Mouse (Mus musculus) right cerebral cortex, postnatal 4 days (tissue): ENCODE data around the gene Sstr3.

Source experiments
- DNase-seq: peaks from one replicate; pipeline ENCODE4 v3.0.0-alpha.2; 2022

The Sstr3 gene

GRCm38 (mm10) chr15:78544561-78545001 is at the start of gene Sstr3:
Gene Sstr3, minus strand, starts transcription at chr15:78544685.
- DNase-seq: peak; percentile 26

DNA sequence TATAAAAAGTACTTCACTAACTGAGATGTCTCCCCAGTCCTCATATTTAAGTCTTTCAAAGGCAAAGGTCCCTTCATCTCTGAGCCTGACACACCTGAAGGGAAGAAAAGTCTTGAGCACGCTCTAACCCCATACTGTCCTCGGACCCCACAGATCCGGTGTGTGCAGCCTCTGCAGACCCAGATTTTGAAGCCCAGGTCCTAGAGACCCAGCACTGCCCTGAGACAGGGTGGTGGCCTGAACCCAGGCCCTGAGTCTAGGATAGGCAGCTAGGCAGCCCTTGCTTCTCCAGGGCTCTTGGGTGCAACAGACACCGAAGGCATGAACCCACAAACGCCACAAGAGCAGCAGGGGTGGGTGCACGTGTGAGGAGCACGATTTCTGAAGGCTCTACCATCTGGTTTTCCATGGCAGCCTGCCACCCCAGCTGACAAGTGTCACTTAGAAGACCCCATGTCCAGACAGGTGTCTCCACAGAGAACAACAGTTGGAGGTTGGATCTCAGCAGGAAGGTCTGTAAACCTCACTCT is 49.5 kb upstream of the Sstr3 start:
- DNase-seq: no peak

DNA sequence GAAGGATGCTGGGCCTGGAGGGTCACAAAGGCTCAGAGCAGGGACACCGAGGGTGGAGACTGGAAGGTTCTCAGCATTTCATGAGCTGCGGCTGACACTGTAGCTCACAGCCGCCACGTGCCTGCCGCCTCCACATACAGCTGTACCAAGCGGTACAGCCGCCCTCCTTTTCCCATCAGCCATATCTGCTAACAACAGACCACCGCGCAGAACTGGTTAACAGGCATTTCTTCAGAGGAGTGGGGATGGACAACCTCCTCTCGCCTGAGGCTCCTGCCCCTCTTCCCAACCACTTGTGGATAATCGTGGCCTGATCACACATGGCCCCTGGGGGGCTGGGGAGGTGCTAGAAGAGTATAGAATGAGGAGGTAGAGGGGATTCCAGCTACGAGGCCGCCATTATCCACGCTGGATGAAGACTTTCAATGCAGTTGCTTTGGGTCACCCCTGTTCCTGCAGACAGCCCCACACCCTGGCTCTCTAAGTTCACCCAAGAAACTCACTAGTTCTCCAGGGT is 48.0 kb upstream of the Sstr3 start:
- no peak for DNase-seq

DNA sequence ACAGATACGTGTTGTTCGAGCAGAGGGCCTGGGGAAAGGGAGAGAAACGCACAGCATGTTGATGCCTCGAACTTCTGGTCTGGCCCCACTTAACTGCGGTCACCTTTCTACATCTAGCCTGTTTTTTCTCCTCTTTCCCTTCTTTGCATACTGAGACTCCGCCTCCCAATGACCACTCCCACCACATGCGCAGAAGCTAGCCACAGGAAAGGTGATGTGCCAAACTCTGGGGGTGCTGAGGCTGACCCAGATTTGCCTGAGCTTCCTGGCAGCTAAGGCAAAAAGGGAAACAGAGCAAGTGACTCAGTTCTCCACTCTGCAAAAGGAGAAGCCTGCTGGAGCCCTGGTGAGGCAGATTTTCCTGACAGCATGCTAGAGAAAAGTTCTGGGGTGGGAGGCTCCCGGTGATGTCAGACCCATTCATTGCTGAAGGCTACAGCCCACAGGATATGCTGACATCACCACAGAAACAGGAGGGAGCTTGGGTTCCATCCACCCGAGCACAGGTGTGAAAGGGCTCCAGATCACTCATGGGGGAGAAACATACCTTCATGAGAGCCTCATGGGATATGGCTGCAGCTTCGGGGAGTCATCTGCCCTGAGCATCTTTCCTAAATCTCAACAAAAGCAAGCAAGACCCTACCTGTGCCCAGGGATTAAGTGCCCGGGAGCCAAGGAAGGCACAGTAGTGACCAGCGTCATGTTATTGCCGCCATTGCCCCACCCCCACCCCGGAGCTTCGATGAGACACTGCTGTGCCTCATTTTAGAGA is 47.4 kb upstream of the Sstr3 start:
- DNase-seq: no peak

DNA sequence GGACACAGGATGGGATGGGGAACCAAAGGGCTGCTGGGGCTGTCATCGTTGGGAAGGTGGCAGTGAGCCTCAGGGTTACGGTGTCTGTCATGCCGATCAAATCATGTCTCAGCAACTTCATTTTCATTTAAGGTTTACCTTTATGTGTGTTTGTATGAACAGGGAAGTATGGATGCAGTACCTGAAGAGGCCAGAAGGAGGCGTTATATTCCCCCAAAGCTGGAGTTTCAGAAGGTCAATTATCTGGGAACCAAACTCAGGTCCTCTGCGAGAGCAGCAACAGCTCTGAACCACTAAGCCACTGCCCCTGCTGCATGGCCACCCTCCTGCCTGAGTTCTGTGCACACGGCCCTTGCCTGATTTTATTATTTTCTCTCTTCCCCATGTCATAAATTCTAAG is 46.3 kb upstream of the Sstr3 start:
- no peak for DNase-seq

- no peak for DNase-seq
Measured at GRCm38 (mm10) chr15:78589936-78590335, 45.5 kb upstream of the Sstr3 start.

DNA sequence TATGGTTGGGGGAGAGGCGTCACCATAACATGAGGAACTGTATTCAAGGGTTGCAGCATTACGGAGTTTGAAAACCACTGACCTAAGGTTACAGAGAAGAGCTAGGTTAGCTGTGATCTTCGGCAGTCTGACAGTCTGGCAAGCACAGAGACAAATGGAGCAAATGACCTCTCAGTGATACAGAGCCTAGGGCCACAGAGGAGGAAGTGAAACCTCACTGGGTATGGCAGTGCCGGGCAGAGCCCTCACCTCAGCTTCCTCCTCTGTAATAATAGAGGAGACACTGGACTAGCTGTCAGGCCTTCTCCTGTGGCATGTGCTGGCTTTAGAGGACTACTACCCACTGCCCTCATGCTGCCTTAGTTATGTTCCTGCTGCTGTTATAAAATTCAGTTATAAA is 44.4 kb upstream of the Sstr3 start:
- no peak for DNase-seq

- no peak for DNase-seq
Measured at GRCm38 (mm10) chr15:78588049-78588448, 43.6 kb upstream of the Sstr3 start.

GRCm38 (mm10) chr15:78587050-78587994 is 42.8 kb upstream of the Sstr3 start:
- DNase-seq: peak; percentile 92

GRCm38 (mm10) chr15:78585404-78585803 is 40.9 kb upstream of the Sstr3 start:
- no peak for DNase-seq

- DNase-seq: no peak
Measured at GRCm38 (mm10) chr15:78583352-78583751, 38.9 kb upstream of the Sstr3 start.

DNA sequence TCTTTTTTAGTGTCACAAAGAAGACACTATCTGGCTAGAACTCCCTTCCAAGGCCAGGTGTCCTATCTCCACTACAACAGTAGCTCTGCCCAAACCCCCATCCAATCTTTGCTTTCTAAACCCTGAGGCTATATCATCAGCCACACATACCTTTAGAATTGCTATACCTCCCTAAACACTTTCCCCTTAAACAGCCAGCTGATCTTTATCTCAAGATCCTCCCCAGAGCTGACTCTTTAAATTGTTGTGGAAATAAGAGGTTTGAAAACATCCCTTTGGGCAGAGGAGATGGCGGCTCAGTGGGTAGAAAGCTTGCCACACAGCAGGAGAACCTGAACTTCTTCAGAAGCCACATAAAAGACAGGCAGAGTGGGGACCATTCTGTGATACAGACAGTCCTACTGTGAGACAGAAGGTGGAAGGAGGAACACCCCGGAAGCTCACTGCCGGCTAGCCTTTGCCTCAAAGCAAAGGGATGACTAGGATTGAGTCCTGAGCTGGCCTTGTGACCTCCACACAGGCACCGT is 31.9 kb upstream of the Sstr3 start:
- DNase-seq: no peak

DNA sequence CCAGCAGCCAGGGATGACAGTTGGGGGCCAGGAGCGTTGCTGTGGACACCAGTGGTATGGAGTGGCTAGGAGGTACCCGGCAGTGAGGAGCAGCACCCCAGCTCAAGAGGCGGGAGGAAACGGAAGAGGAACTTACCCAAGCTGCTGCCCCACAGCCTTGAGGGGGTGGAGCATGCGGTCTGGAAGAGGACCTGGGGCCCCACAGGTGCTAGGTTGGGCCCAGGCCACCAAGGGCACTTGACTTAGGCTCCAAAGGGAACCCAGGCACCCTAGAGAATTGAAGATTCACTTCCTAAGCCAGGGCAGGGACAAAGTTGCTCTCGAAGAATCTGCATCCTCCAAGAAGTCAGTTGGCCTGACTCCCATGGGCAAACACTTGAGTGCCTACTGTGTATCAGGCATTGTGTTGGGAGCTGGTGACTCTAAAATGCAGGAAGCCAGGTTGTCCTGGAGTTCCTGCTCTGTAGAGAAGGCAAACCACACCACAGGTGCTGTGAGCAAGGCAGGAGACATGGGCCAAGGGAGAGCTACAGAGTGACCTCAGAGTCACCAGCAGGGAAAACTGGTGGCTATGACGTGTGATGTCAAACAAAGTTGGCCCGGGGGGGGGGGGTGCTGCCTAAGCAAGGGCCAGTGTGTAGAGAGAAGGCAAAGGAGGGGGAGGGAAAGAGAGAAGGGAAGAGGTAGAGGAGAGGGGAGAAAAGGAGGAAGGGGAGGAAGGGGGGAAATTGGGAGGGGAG is 28.3 kb upstream of the Sstr3 start, which contains the start of gene Rac2:
Gene Rac2 (minus strand): TSS at position 126 of the 740 bp plus-strand sequence.
- DNase-seq: no peak

GRCm38 (mm10) chr15:78572270-78572600 is 27.8 kb upstream of the Sstr3 start:
- DNase-seq: no peak

GRCm38 (mm10) chr15:78571554-78572269 is 27.2 kb upstream of the Sstr3 start:
- DNase-seq: no peak

DNA sequence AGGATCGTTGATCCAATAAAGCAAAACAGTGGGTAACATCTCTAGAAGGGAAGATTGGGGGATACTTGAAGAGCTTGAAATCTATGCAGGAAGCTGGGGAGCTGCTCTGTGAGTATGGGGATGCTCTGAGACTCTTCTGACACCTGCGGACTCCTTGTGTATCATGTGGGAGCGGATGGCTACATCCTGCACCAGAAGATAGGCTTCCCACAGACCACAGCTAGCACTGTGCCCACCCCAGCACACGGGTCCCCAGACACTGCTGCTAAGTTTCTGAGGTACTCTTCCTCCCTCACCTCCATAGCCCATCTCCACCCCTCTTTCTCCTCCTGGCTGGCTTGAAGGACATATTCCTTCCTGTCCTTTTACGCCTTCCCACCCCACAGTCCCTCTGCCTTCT is 25.7 kb upstream of the Sstr3 start:
- no peak for DNase-seq

GRCm38 (mm10) chr15:78567608-78568120 is 23.2 kb upstream of the Sstr3 start:
- DNase-seq: no peak

GRCm38 (mm10) chr15:78564764-78565435 is 20.4 kb upstream of the Sstr3 start:
- DNase-seq: no peak

DNA sequence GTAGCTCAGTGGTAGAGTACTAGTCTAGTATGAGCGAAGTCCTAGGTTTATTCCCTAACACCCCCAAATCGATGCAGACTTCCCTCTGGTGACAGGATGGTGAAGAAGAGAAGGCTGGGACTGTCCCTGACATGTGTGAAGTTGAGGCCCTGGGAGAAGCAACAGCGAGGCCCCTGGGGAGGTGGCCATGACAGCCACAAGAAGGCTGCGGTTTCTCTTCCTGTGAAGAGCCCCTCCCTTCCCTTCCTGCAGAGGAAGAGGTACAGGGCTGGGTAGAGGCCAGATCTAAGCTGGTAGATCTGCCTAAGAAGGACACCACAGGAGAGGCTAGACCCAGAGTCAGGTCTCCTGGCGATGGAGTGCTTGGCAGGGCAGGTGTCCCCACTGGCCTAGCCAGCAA is 19.5 kb upstream of the Sstr3 start:
- no peak for DNase-seq

GRCm38 (mm10) chr15:78563344-78563743 is 18.9 kb upstream of the Sstr3 start:
- no peak for DNase-seq
